Mouse (Mus musculus): ENCODE results near the gene Ubr4. TPM values are rescaled to one million over a fixed set of nuclear protein-coding genes. Genes with fewer than 3 reads are reported as not detected.
A peak's percentile ranks its signal among the peaks of the same experiment; 100 is the strongest.

The Ubr4 gene
- total and polyA plus RNA-seq, 2 experiments from 2014 or later: 65.4 to 180 TPM

DNA sequence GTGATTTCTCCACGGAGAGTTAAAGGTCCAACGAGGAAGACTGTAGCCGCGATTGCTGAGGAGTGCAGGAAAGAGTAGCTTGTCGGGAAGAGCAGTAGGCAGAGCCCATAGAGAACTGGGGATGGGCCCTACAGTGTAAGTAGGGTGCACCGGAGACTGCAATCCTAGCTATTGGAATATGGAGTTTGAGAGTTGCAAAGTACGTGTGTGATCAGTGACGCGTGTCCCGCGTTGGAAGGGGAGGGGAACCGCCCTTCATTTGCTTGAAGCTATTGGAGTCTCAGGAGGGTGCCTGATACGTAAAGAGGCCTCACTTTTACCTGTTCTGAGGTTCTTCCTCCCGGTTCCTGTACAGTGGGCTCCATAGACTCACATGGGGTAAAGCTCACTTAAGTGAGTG, 40.7 kb upstream of the Ubr4 start:
- ATAC-seq (no peak), DNase-seq (ENCODE audit: low spot score) (no peak)
- WGBS: 18% methylated on average over 14 of the region's 14 CpGs
- no peaks in the 10 kb centered on the region for H3K27me3 ChIP-seq (ENCODE audit: insufficient read depth, low read length)
- peak overlapping the region; percentile 97 for H3K4me2 ChIP-seq (ENCODE audit: low read depth, low read length)
- TF ChIP-seq CTCF (IDR thresholded peaks at IDR 0.05; ENCODE audit: low read depth): no peak
- peak overlapping the region; percentile 80 for H3K9ac ChIP-seq (replicated peaks; ENCODE audit: low read length)
- peaks cover 15% of the 10 kb centered on the region for H3K4me1 ChIP-seq (ENCODE audit: insufficient read depth, low read length)
- H3K4me3 ChIP-seq (ENCODE audit: low read length): peak overlapping the region; percentile 88
- no peaks in the 10 kb centered on the region for H3K9me3 ChIP-seq (ENCODE audit: low read length)
- no peak overlapping the region for H3K27ac ChIP-seq
- peaks cover 19% of the 10 kb centered on the region for H3K36me3 ChIP-seq (ENCODE audit: insufficient read depth, low read length)

DNA sequence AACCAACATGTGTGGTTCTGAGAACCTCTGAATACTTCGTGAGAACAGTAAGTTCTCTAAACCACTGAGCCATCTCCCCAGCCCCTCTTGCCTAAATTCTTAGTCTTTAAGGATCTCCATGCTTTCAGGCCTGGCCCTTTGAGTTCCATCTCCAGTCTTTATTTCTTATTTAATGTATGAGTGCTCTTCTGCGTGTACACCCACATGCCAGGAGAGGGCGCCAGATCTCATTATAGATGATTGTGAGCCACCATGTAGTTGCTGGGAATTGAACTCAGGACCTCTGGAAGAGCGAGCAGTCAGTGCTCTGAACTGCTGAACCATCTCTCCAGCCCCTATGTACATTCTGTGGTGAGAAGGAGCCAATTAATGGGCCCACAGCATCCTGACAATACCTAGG, 39.8 kb upstream of the Ubr4 start:
- DNase-seq (ENCODE audit: low spot score): peak; percentile 53

DNA sequence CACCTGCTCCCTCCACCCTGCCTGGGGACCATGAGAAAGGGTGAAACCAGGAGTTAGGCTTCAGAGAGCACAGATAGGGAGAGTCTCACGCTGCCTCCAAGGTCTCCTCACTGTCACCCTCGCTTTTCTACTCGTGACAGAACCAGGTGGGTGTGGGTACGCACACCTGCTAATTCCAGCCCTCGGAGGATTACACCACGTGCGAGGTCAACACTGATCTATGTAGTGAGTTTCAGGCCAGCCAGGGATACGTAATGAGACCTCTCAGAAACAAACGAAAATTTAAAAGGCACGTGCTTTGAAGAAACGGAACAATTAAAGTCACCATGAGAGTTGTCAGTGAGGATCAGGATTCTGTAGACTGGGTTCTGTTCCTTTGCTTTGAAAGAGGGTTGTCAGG, 34.0 kb upstream of the Ubr4 start:
- TF ChIP-seq CTCF (IDR thresholded peaks at IDR 0.05; ENCODE audit: low read depth): no peak
- Histone ChIP-seq H3K27me3 (ENCODE audit: insufficient read depth, low read length) (no peaks in the 10 kb centered on the region), H3K9me3 (ENCODE audit: low read length) (no peaks in the 10 kb centered on the region), H3K4me2 (ENCODE audit: low read depth, low read length) (no peak overlapping the region), H3K4me1 (ENCODE audit: insufficient read depth, low read length) (no peaks in the 10 kb centered on the region), H3K27ac (no peak overlapping the region), H3K36me3 (ENCODE audit: insufficient read depth, low read length) (peaks cover 37% of the 10 kb centered on the region), H3K4me3 (ENCODE audit: low read length) (no peak overlapping the region), H3K9ac (replicated peaks; ENCODE audit: low read length) (no peak overlapping the region)
- ATAC-seq (no peak), DNase-seq (ENCODE audit: low spot score) (no peak)
- WGBS: 92% methylated on average over 11 of the region's 11 CpGs

More for the DNA sequence above, 39.8 kb upstream of the Ubr4 start:
- ATAC-seq: no peak
- peaks cover 25% of the 10 kb centered on the region for H3K36me3 ChIP-seq (ENCODE audit: insufficient read depth, low read length)
- peak; percentile 53 for TF ChIP-seq CTCF (IDR thresholded peaks at IDR 0.05; ENCODE audit: low read depth)
- no peak overlapping the region for H3K27ac ChIP-seq
- no peak overlapping the region for H3K4me3 ChIP-seq (ENCODE audit: low read length)
- peaks cover 15% of the 10 kb centered on the region for H3K4me1 ChIP-seq (ENCODE audit: insufficient read depth, low read length)
- no peak overlapping the region for H3K9ac ChIP-seq (replicated peaks; ENCODE audit: low read length)
- no peaks in the 10 kb centered on the region for H3K9me3 ChIP-seq (ENCODE audit: low read length)
- WGBS: 60% methylated on average over 4 of the region's 4 CpGs
- no peak overlapping the region for H3K4me2 ChIP-seq (ENCODE audit: low read depth, low read length)
- no peaks in the 10 kb centered on the region for H3K27me3 ChIP-seq (ENCODE audit: insufficient read depth, low read length)

DNA sequence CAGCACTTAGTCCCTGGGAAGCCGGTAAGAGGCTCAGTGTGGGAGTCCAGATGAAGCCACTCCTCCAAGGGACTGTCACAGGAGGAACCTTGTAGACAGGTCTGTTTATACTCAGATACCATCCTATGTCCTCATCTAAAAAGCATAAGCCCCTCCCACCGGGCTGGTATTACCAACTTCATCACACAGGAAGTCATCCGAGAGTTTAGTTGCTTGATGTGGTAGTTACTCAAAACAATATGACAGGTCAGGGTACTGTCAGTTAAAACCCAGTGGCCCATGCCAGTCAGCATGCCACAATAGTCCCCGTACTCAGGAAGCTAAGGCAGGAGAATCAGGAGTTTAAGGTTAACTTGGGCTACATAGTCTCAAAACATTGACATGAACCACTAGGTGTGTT, 32.7 kb upstream of the Ubr4 start:
- 90% methylated on average over 4 of the region's 4 CpGs for WGBS
- H3K27ac ChIP-seq: no peak overlapping the region
- H3K9ac ChIP-seq (replicated peaks; ENCODE audit: low read length): no peak overlapping the region
- H3K4me3 ChIP-seq (ENCODE audit: low read length): no peak overlapping the region
- peaks cover 29% of the 10 kb centered on the region for H3K36me3 ChIP-seq (ENCODE audit: insufficient read depth, low read length)
- no peaks in the 10 kb centered on the region for H3K27me3 ChIP-seq (ENCODE audit: insufficient read depth, low read length)
- DNase-seq (ENCODE audit: low spot score): no peak
- H3K4me1 ChIP-seq (ENCODE audit: insufficient read depth, low read length): no peaks in the 10 kb centered on the region
- H3K9me3 ChIP-seq (ENCODE audit: low read length): no peaks in the 10 kb centered on the region
- no peak for TF ChIP-seq CTCF (IDR thresholded peaks at IDR 0.05; ENCODE audit: low read depth)
- no peak overlapping the region for H3K4me2 ChIP-seq (ENCODE audit: low read depth, low read length)
- ATAC-seq: no peak

DNA sequence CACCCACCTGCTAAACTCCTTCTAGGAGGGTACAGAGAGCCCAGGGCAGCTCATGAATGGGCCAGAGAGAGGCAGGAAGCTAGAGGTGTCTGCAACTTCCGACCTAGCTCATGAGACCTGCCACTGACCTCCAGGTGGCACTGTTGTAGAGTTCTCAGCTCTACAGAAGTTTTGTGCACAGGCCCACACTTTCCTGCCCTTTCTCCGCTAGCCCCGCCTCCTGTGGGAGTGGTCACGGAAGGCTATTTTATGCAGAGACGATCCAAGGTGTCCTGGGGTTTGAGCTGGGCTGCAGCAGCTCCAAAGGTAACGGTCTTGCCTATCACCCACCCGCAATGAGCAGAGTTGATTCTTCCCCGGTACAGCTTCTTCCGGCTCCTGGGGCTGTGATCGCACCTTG, 21.8 kb upstream of the Ubr4 start:
- 13% methylated on average over 10 of the region's 10 CpGs for WGBS
- TF ChIP-seq CTCF (IDR thresholded peaks at IDR 0.05; ENCODE audit: low read depth): peak; percentile 69
- no peak overlapping the region for H3K4me3 ChIP-seq (ENCODE audit: low read length)

DNA sequence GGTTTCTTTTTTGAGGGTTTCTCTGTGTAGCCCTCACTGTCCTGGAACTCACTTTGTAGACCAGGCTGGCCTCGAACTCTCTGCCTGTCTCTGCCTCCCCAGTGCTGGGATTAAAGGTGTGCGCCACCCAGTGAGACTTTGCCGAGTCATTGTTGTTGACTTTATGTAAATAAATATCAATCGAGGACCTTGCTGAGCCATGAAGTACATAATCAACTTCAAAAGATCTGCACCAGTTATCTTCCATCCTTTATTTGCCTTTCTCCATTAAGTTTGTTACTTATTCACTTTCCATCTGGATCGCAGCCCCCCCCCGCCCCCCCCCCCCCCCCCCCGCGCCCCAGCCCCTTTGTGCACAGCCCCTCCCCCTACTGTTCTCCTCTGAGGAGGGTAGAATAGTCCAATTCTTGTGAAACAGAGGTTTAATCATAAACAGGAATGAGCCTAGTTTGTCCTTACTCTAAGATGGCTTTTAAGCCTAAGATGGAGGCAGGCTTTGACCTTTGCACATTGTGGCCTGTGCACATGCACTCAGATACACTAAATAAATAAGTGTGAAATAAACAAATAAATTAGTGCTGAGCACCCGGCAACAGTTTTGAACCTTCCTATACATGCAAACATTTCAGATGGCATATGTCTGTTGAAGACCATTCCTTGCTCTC, 17.6 kb upstream of the Ubr4 start:
- Histone ChIP-seq H3K27ac (no peak overlapping the region), H3K27me3 (ENCODE audit: insufficient read depth, low read length) (no peaks in the 10 kb centered on the region), H3K9me3 (ENCODE audit: low read length) (no peaks in the 10 kb centered on the region), H3K4me1 (ENCODE audit: insufficient read depth, low read length) (no peaks in the 10 kb centered on the region), H3K9ac (replicated peaks; ENCODE audit: low read length) (no peak overlapping the region), H3K36me3 (ENCODE audit: insufficient read depth, low read length) (no peaks in the 10 kb centered on the region), H3K4me3 (ENCODE audit: low read length) (no peak overlapping the region), H3K4me2 (ENCODE audit: low read depth, low read length) (no peak overlapping the region)
- WGBS: 66% methylated on average over 7 of the region's 9 CpGs
- no peak for TF ChIP-seq CTCF (IDR thresholded peaks at IDR 0.05; ENCODE audit: low read depth)
- DNase-seq (ENCODE audit: low spot score): no peak
- ATAC-seq: no peak

More for the DNA sequence above, 21.8 kb upstream of the Ubr4 start:
- Histone ChIP-seq H3K9ac (replicated peaks; ENCODE audit: low read length) (no peak overlapping the region), H3K4me1 (ENCODE audit: insufficient read depth, low read length) (no peaks in the 10 kb centered on the region), H3K9me3 (ENCODE audit: low read length) (no peaks in the 10 kb centered on the region), H3K27me3 (ENCODE audit: insufficient read depth, low read length) (no peaks in the 10 kb centered on the region), H3K4me2 (ENCODE audit: low read depth, low read length) (0 out of 2 replicates have a peak overlapping the region, but pooled peaks have one; percentile 19), H3K27ac (no peak overlapping the region), H3K36me3 (ENCODE audit: insufficient read depth, low read length) (no peaks in the 10 kb centered on the region)
- ATAC-seq (peak; percentile 75), DNase-seq (ENCODE audit: low spot score) (peak; percentile 79)

DNA sequence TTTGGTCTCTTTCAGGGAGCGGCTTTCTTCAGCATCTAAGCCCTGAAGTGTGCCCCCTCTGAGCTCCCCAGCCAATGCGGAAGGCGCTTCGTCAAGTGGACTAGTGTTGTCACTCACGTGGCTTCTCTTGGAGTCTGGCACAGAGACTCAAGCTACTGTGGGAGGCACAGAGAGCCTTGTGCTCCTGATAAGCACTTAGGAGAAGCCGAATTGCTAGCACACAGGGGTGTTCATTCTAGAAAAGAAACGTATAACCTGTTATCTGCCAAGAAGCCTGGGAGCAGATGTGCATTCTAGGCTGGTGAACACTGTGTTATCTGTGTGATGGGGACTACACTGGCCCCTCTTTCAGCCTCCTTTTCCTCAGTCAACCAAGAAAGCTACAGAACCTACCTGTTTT, 16.9 kb upstream of the Ubr4 start:
- H3K27me3 ChIP-seq (ENCODE audit: insufficient read depth, low read length): no peaks in the 10 kb centered on the region
- no peaks in the 10 kb centered on the region for H3K9me3 ChIP-seq (ENCODE audit: low read length)
- no peak for TF ChIP-seq CTCF (IDR thresholded peaks at IDR 0.05; ENCODE audit: low read depth)
- no peak overlapping the region for H3K9ac ChIP-seq (replicated peaks; ENCODE audit: low read length)
- WGBS: 65% methylated on average over 7 of the region's 7 CpGs
- ATAC-seq: no peak
- no peaks in the 10 kb centered on the region for H3K4me1 ChIP-seq (ENCODE audit: insufficient read depth, low read length)
- H3K4me3 ChIP-seq (ENCODE audit: low read length): no peak overlapping the region
- no peak overlapping the region for H3K27ac ChIP-seq
- no peak for DNase-seq (ENCODE audit: low spot score)
- H3K4me2 ChIP-seq (ENCODE audit: low read depth, low read length): no peak overlapping the region
- H3K36me3 ChIP-seq (ENCODE audit: insufficient read depth, low read length): no peaks in the 10 kb centered on the region
